Mouse (Mus musculus): ENCODE measurements around the gene Kat7. TPM values are rescaled to one million over a fixed set of nuclear protein-coding genes. Genes with fewer than 3 reads are reported as not detected.

Kat7 gene
- polyA plus RNA-seq, 1 experiment, result 93.1 TPM

DNA sequence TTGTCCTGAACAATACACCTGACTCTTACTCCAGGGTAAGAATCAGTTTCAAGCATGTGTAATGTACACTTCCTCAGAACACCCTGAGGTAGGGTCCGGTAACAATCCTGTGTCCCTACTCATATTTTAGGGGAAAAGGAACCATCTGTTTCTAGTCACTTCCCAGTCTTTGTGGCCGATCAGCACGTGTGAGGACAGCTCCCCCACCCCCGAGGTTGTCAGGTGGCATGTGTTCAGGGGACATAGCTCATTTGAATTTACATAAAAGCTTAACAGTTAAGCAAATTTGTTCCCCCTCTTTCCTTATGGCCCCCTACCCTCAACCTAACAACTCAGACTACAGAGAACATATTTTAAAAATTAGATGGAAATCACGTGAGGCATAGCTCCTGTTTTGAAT, 30.6 kb upstream of the Kat7 start:
- TF ChIP-seq POLR2A (IDR thresholded peaks at IDR 0.05; ENCODE audit: control insufficient read depth, low read depth, low read length) (no peak), CTCF (IDR thresholded peaks at IDR 0.05; ENCODE audit: control insufficient read depth, insufficient read depth, insufficient replicate concordance, low read depth, low read length) (no peak)
- no peak overlapping the region for H3K4me3 ChIP-seq (ENCODE audit: control insufficient read depth, low read depth, low read length)
- H3K27me3 ChIP-seq (ENCODE audit: control insufficient read depth, insufficient read depth, low read length), result no peaks in the 10 kb centered on the region
- H3K27ac ChIP-seq (ENCODE audit: control insufficient read depth, insufficient read depth, low read depth, low read length), result no peak overlapping the region
- no peaks in the 10 kb centered on the region for H3K36me3 ChIP-seq (ENCODE audit: control insufficient read depth, insufficient read depth, low read length)
- H3K4me1 ChIP-seq (ENCODE audit: control insufficient read depth, insufficient read depth, low read length), result peaks cover 7% of the 10 kb centered on the region

DNA sequence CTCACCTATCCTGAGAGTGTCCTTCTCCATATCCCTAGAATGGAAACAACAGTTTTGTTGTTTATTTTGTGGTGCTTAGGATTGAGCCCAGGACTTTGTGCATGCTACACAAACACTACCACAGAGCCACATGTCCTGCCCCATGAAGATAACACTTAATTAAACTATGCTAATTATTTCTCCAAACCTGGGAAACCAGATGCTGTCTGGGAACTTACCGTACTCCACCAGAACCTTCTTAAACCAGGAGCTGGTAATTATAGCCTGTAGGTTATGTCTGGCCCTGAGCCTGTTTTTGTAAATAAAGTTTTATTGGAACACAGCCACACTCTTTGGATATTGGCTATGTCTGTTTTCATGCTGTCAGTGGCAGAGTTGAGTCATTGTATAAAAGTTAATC, 30.2 kb upstream of the Kat7 start:
- Histone ChIP-seq H3K4me1 (ENCODE audit: control insufficient read depth, insufficient read depth, low read length) (peaks cover 7% of the 10 kb centered on the region), H3K27me3 (ENCODE audit: control insufficient read depth, insufficient read depth, low read length) (no peaks in the 10 kb centered on the region), H3K4me3 (ENCODE audit: control insufficient read depth, low read depth, low read length) (no peak overlapping the region), H3K36me3 (ENCODE audit: control insufficient read depth, insufficient read depth, low read length) (no peaks in the 10 kb centered on the region), H3K27ac (ENCODE audit: control insufficient read depth, insufficient read depth, low read depth, low read length) (no peak overlapping the region)
- TF ChIP-seq POLR2A (IDR thresholded peaks at IDR 0.05; ENCODE audit: control insufficient read depth, low read depth, low read length), result no peak
- TF ChIP-seq CTCF (IDR thresholded peaks at IDR 0.05; ENCODE audit: control insufficient read depth, insufficient read depth, insufficient replicate concordance, low read depth, low read length), result no peak

DNA sequence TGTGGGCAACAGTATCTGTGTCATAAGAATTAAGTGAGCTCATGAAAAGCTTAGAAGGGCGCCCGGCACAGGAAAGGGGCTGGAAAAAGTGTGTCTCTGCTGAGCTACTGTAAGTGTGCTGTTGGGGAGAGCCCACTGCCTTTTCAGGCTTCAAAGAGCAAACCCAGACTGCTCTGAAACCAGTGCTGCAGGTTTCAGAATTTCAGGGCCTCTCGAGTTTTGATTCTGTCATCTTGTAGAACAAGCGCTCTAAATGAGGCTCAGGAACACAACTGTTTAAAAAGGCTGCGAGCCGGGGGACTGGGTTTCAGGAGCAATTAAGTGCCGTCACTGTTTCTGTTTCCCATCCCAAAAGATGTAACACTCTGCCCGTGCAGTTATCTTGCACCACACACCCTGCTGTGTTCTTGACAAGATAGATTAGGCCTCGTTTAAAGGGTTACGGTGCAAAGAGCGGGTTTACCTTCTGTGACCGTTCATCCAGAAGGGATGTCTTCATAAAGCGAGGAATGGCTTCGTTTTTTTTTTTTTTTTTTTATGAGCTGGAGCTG, 29.5 kb upstream of the Kat7 start:
- peaks cover 7% of the 10 kb centered on the region for H3K4me1 ChIP-seq (ENCODE audit: control insufficient read depth, insufficient read depth, low read length)
- no peaks in the 10 kb centered on the region for H3K36me3 ChIP-seq (ENCODE audit: control insufficient read depth, insufficient read depth, low read length)
- no peak overlapping the region for H3K27ac ChIP-seq (ENCODE audit: control insufficient read depth, insufficient read depth, low read depth, low read length)
- TF ChIP-seq POLR2A (IDR thresholded peaks at IDR 0.05; ENCODE audit: control insufficient read depth, low read depth, low read length) (no peak), CTCF (IDR thresholded peaks at IDR 0.05; ENCODE audit: control insufficient read depth, insufficient read depth, insufficient replicate concordance, low read depth, low read length) (no peak)
- no peaks in the 10 kb centered on the region for H3K27me3 ChIP-seq (ENCODE audit: control insufficient read depth, insufficient read depth, low read length)
- H3K4me3 ChIP-seq (ENCODE audit: control insufficient read depth, low read depth, low read length), result no peak overlapping the region

DNA sequence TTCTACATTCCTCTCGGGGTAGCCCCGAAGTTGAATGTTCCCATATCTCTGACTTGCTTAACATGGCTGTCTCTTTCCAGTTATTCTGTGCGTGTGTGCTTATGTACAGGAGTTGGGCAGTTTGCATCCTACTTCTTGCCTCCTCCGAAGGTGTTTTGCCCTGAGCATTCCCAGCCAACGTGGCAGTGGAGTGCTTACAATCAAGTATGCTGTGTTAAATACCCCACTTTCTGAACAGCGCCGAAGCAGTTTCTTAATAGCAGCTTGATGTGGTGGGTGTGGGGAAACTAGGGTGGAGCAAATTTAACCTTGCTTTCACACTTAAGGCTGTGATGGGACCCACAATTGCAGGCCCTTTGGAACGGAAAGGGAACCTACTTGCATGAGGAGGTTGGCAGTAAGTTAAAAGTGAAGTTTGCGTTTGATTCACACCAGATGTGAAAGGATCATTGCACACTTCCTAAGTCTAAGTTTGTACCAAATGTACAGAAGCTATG, 27.8 kb upstream of the Kat7 start:
- Histone ChIP-seq H3K27ac (ENCODE audit: control insufficient read depth, insufficient read depth, low read depth, low read length) (no peak overlapping the region), H3K4me3 (ENCODE audit: control insufficient read depth, low read depth, low read length) (peak overlapping the region; percentile 73), H3K36me3 (ENCODE audit: control insufficient read depth, insufficient read depth, low read length) (no peaks in the 10 kb centered on the region), H3K27me3 (ENCODE audit: control insufficient read depth, insufficient read depth, low read length) (no peaks in the 10 kb centered on the region), H3K4me1 (ENCODE audit: control insufficient read depth, insufficient read depth, low read length) (peaks cover 7% of the 10 kb centered on the region)
- TF ChIP-seq CTCF (IDR thresholded peaks at IDR 0.05; ENCODE audit: control insufficient read depth, insufficient read depth, insufficient replicate concordance, low read depth, low read length), result no peak

DNA sequence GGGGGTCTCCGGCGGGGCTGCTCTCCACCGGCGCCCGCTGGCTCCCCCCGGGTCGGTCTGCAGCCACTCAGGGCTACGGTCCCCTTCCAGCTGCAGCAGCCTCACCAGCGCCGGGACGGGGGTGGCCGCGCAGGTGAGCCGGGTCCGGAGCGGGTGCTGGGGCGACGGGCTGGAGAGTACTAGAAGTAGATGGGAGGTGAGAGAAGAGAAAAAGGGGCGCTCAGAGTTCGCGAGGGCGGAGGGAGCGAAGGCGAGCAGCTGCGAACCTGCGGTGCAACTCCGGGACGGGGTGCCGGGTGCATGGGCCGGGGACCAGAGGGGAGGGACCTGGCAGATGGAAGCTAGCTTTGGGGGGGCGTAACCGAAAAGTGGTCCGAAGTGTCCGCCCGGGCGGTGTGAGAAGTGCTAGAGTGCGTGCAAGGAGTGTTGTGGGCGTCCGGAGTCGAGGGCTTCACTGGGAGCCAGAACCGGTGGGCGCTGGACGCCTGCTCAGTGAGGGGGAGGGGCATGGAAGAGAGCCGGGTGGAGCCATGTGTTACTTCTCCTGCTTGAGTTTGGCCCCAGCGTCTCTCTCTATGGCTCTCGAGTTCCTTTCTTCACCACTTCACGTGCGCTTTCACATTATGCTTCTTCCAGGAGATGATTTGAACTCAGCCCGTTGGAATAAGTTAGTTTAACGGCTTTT, 27.2 kb upstream of the Kat7 start:
- Histone ChIP-seq H3K27ac (ENCODE audit: control insufficient read depth, insufficient read depth, low read depth, low read length) (0 out of 2 replicates have a peak overlapping the region, but pooled peaks have one; percentile 35), H3K27me3 (ENCODE audit: control insufficient read depth, insufficient read depth, low read length) (no peaks in the 10 kb centered on the region), H3K4me1 (ENCODE audit: control insufficient read depth, insufficient read depth, low read length) (peaks cover 7% of the 10 kb centered on the region), H3K36me3 (ENCODE audit: control insufficient read depth, insufficient read depth, low read length) (no peaks in the 10 kb centered on the region), H3K4me3 (ENCODE audit: control insufficient read depth, low read depth, low read length) (peak overlapping the region; percentile 73)
- TF ChIP-seq POLR2A (IDR thresholded peaks at IDR 0.05; ENCODE audit: control insufficient read depth, low read depth, low read length) (no peak), CTCF (IDR thresholded peaks at IDR 0.05; ENCODE audit: control insufficient read depth, insufficient read depth, insufficient replicate concordance, low read depth, low read length) (no peak)

DNA sequence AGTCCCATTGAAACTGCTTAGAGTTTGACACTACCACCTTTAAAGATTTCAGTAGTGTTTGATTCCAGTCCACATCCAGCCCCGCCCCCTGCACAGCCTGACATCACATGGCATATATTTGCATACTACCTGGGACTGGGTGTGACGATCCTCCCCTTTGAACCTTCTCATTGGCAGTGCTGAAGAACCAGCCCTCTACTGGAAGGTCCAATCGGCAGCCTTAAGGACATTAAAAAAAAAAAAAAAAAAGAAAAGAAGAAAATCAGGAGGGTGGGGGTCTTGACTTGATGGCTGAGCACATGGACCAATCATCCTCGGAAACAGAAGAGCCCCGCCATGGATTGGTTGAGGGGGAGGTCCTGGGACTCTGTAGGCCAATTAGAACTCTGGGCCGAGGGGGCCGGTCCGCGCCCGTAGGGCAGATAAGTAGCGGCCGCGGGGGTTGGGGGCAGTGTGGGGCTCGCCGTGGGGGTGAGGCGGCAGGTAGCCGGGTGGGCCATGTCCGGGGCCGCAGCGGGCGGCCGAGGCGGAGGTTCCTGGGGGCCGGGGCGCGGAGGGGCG, 26.6 kb upstream of the Kat7 start, which contains the start of gene Fam117a:
Gene Fam117a (plus strand): TSS at position 451 of the 561 bp plus-strand sequence.
- no peaks in the 10 kb centered on the region for H3K27me3 ChIP-seq (ENCODE audit: control insufficient read depth, insufficient read depth, low read length)
- H3K4me1 ChIP-seq (ENCODE audit: control insufficient read depth, insufficient read depth, low read length), result peaks cover 7% of the 10 kb centered on the region
- H3K36me3 ChIP-seq (ENCODE audit: control insufficient read depth, insufficient read depth, low read length), result no peaks in the 10 kb centered on the region
- peak within 1 kb of the TSS; percentile 73 for H3K4me3 ChIP-seq (ENCODE audit: control insufficient read depth, low read depth, low read length)
- peak; percentile 48; the same call in 1 of the 2 replicates for TF ChIP-seq POLR2A (IDR thresholded peaks at IDR 0.05; ENCODE audit: control insufficient read depth, low read depth, low read length)
- TF ChIP-seq CTCF (IDR thresholded peaks at IDR 0.05; ENCODE audit: control insufficient read depth, insufficient read depth, insufficient replicate concordance, low read depth, low read length), result no peak
- 0 out of 2 replicates have a peak within 1 kb of the TSS, but pooled peaks have one; percentile 35 for H3K27ac ChIP-seq (ENCODE audit: control insufficient read depth, insufficient read depth, low read depth, low read length)

DNA sequence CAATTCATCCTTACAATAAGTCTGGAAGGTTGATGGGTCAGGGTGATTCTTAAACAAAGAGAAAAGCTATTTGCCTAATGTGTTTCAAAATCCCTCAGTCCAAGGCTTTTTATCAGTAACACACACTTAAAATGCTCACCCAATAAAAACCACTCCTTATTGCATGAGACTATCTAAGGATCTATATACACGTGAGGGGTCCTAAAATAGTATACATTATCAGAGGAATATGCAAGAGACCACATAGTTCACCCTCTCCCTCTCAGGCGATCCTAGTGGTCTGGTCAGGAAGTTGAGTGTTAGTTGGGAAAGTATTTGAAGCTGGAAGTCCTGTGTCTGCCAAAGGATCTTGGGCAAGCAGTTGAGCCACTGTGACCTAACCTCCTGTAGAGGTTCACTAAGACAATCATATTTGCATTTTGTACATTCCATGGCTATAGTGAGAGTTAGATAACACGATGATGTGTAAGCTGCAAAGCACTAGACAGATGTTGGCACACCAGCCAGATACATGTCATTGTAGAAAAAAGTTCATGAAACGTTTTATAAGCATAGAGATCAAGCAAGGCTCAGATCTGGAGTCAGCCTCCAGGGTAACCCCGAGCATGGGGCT, 24.5 kb upstream of the Kat7 start:
- H3K27me3 ChIP-seq (ENCODE audit: control insufficient read depth, insufficient read depth, low read length), result no peaks in the 10 kb centered on the region
- no peak overlapping the region for H3K27ac ChIP-seq (ENCODE audit: control insufficient read depth, insufficient read depth, low read depth, low read length)
- TF ChIP-seq POLR2A (IDR thresholded peaks at IDR 0.05; ENCODE audit: control insufficient read depth, low read depth, low read length), result no peak
- TF ChIP-seq CTCF (IDR thresholded peaks at IDR 0.05; ENCODE audit: control insufficient read depth, insufficient read depth, insufficient replicate concordance, low read depth, low read length), result no peak
- H3K36me3 ChIP-seq (ENCODE audit: control insufficient read depth, insufficient read depth, low read length), result no peaks in the 10 kb centered on the region
- peaks cover 7% of the 10 kb centered on the region for H3K4me1 ChIP-seq (ENCODE audit: control insufficient read depth, insufficient read depth, low read length)
- no peak overlapping the region for H3K4me3 ChIP-seq (ENCODE audit: control insufficient read depth, low read depth, low read length)
